Mouse (Mus musculus) midbrain, embryonic 14.5 days (tissue): ENCODE measurements around the gene Pde4c. TPM values are rescaled to one million over a fixed set of nuclear protein-coding genes. Genes with fewer than 3 reads are reported as not detected.

Experiments used
- ATAC-seq: fragments of 200-750 bp; cut with Nextera tagmentation; 2 replicates; pipeline ENCODE4 v1.8.0; 2017; ENCODE audit warnings: moderate number of reproducible peaks, moderate library complexity; ENCODE audit not compliant: low FRiP score, low TSS enrichment
- DNase-seq: peaks from one replicate; pipeline ENCODE4 v3.0.0-alpha.2; 2015
- H3K27ac ChIP-seq: fragments of 300-500 bp; sonication (generic); replicated peaks from 2 replicates; pipeline ENCODE4 v1.5.1; 2014; ENCODE audit warnings: mild to moderate bottlenecking, low read depth, low read length, moderate library complexity
- H3K27me3 ChIP-seq: fragments of 300-500 bp; sonication (generic); 2 replicates; pipeline ENCODE4 v1.6.1; 2014; ENCODE audit warnings: low read length, control low read depth, mixed read lengths; ENCODE audit not compliant: control insufficient read depth, insufficient read depth
- H3K36me3 ChIP-seq: fragments of 300-500 bp; sonication (generic); 2 replicates; pipeline ENCODE4 v1.6.1; 2014; ENCODE audit warnings: low read length, control low read depth; ENCODE audit not compliant: control insufficient read depth, insufficient read depth
- H3K4me1 ChIP-seq: fragments of 300-500 bp; sonication (generic); 2 replicates; pipeline ENCODE4 v1.6.1; 2014; ENCODE audit warnings: mild to moderate bottlenecking, antibody characterized with exemption, low read length, control low read depth; ENCODE audit not compliant: control insufficient read depth, insufficient read depth
- H3K4me2 ChIP-seq: fragments of 300-500 bp; sonication (generic); 2 replicates; pipeline ENCODE4 v1.6.1; 2014; ENCODE audit warnings: mild to moderate bottlenecking, low read length, moderate library complexity
- H3K4me3 ChIP-seq: fragments of 300-500 bp; sonication (generic); replicated peaks from 2 replicates; pipeline ENCODE4 v1.5.1; 2014; ENCODE audit warnings: low read depth, low read length
- H3K9ac ChIP-seq: fragments of 300-500 bp; sonication (generic); replicated peaks from 2 replicates; pipeline ENCODE4 v1.6.1; 2014; ENCODE audit warnings: mild to moderate bottlenecking, low read length, moderate library complexity
- H3K9me3 ChIP-seq: fragments of 300-500 bp; sonication (generic); 2 replicates; pipeline ENCODE4 v1.6.1; 2016; ENCODE audit warnings: low read length, control low read depth, mixed read lengths; ENCODE audit not compliant: control insufficient read depth
- WGBS: fragments of 180-500 bp; shearing (Covaris S2); extraction: QIAGEN DNeasy Blood & Tissue Kit; methylation state at CpG from one replicate; pipeline ENCODE4 v1.1.7; 2014; 5-methylcytosine and 5-hydroxymethylcytosine counted together
- polyA plus RNA-seq: library from polyadenylated mRNA; unstranded; fragments of >200 nt; fragmentation: Nextera tagmentation; extraction: Ambion mirVana; gene quantifications from 2 replicates; pipeline ENCODE4 v1.2.1, GENCODE M21; 2014

Pde4c gene
- 0.24 TPM in 1 of 2 replicates, not detected in the other for polyA plus RNA-seq

DNA sequence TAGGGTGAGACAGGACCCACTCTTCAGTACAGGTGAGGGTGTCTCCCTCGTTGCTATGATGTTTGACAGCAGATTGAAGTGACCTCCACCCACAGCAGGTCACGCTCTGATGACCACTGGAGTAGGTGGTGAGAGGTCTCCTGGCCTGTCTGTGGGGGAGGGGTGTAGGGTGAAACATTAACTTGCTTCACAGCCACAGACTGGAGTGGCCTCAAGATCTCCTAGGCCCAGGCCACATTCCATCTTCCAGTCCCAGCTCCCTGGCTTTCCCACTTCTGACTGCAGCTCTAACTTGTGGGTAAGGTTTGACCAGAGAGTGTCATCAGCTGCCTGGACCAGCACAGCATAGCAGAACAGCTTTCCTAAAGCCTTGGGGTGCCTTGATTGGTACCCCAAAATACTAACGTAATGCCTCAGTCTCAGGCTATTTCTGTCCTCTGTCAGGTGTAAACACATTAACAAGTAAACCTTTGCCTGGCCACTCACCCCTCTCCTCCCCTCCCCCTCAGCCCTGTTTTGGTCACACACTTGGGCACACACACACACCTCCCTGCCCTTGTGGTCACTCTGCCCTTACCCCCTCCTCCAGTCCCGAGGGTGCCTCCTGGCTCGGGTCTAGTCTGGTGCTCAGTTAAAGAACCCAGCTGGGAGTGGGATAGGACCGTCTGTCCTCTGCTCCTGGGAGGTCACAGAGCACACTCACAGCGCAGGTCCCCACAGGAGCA lies at the start of gene Pde4c:
TSS of gene Pde4c (plus strand) at position 235 of the 725 bp plus-strand sequence.
- WGBS, result 66% methylated on average over 7 of the region's 7 CpGs
- DNase-seq (no peak), ATAC-seq (no peak)
- H3K4me1 ChIP-seq, result no peaks in the 10 kb centered on the region
- no peak within 1 kb of the TSS for H3K27ac ChIP-seq
- H3K9ac ChIP-seq, result no peak within 1 kb of the TSS
- H3K4me2 ChIP-seq, result no peak within 1 kb of the TSS
- no peak within 1 kb of the TSS for H3K4me3 ChIP-seq
- no peaks in the 10 kb centered on the region for H3K9me3 ChIP-seq
- H3K36me3 ChIP-seq, result no peaks in the 10 kb centered on the region
- H3K27me3 ChIP-seq, result 0 out of 2 replicates have a peak, but pooled peaks cover 5% of the 10 kb centered on the region

DNA sequence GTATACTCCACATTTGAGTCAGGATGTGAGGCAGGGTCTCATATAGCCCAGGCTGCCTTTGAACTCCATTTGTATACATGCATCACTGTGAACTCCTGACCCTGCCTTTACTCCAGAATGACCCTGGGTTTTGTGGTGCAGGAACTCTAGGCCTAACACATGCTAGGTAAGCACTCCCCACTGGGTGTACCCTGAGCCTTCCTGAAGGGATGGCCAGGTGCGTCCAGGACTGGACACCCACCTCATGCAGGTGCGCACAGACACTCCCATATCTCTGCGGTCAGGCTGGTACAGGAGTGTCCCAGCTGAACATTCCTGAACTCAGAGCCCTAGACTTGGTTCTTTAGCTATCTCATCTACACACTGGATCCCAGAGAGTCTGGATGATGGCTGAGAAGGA lies 49.4 kb upstream of the Pde4c start:
- DNase-seq (no peak), ATAC-seq (no peak)
- 92% methylated on average over 3 of the region's 3 CpGs for WGBS
- H3K4me3 ChIP-seq, result peak overlapping the region; percentile 63
- no peaks in the 10 kb centered on the region for H3K27me3 ChIP-seq
- peaks cover 12% of the 10 kb centered on the region for H3K4me1 ChIP-seq
- H3K4me2 ChIP-seq, result peak overlapping the region; percentile 90
- H3K9ac ChIP-seq, result peak overlapping the region; percentile 68
- no peaks in the 10 kb centered on the region for H3K9me3 ChIP-seq
- peaks cover 18% of the 10 kb centered on the region for H3K36me3 ChIP-seq
- H3K27ac ChIP-seq, result peak overlapping the region; percentile 97

DNA sequence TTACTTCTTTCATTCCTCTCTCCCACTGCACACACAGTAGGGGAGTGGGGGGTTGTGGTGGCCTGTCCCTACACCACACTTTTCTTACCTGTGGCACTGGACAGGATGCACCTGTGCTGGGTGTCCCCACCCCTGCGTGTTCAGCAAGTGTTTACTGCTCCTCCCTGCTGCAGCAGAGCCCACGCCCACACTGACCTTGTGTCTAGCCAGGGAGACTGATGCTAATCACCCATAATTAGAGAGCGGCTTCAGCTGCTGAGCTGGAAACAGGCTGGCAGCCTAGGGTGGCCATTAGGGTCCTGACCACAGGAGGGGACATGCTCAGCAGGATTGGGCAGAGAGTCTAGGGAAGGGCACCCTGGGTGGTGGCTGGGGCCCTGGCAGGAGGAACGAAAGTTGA lies 48.8 kb upstream of the Pde4c start:
- Histone ChIP-seq H3K9ac (no peak overlapping the region), H3K4me2 (peak overlapping the region; percentile 90; the same call in 1 of the 2 replicates), H3K27me3 (no peaks in the 10 kb centered on the region), H3K27ac (0 out of 2 replicates have a peak overlapping the region, but pooled peaks have one; percentile 27), H3K4me1 (peaks cover 12% of the 10 kb centered on the region), H3K9me3 (no peaks in the 10 kb centered on the region), H3K4me3 (no peak overlapping the region), H3K36me3 (peaks cover 23% of the 10 kb centered on the region)
- 92% methylated on average over 4 of the region's 4 CpGs for WGBS
- ATAC-seq, result no peak
- no peak for DNase-seq

DNA sequence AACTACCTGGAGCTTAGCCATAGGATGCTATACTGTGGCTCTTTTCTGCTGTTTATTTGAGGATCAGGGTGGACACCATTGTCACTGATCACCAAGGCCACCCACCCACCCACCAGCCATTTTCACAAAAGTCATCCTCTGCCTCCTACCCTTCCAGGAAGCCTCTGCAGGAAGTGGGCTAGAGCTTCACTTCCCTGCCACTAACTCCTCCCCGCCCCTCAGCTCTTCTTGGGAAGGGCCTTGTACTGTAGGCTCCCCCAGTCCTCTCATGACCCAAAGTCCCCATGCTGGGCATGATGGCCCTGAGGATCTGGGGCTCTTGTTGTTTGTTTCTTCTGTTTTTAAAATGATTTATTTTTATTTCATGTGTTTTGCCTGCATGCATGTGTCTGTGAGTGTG lies 48.2 kb upstream of the Pde4c start:
- Histone ChIP-seq H3K9ac (no peak overlapping the region), H3K27ac (no peak overlapping the region), H3K36me3 (peaks cover 23% of the 10 kb centered on the region), H3K27me3 (no peaks in the 10 kb centered on the region), H3K4me2 (no peak overlapping the region), H3K9me3 (no peaks in the 10 kb centered on the region), H3K4me3 (no peak overlapping the region), H3K4me1 (peaks cover 12% of the 10 kb centered on the region)
- ATAC-seq (no peak), DNase-seq (no peak)
- 100% methylated on average over 1 of the region's 1 CpGs for WGBS

DNA sequence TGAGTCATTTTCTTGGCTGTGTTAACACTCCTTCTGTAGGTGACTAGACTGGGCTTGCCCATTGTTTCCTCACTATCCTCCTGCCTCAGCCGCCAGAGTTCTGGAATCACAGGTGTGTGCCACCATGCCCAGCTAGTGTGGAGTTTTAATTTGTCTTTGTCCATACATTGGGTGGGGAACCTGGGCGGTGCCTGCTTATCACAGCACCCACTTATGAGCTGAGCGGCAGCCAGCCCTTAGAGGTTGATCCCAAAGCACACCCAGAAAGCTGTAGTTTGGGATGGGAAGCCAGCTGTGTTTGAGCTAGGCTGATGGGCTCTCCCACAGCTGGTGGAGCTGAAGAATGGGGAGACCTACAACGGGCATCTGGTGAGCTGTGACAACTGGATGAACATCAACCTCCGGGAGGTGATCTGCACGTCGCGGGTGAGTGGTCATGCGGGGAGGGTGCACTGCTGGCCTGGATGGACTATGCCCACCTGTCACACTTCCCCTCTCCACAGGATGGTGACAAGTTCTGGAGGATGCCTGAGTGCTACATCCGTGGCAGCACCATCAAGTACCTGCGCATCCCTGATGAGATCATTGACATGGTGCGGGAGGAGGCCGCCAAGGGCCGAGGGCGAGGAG lies 46.0 kb upstream of the Pde4c start:
- Histone ChIP-seq H3K4me2 (no peak overlapping the region), H3K36me3 (peaks cover 23% of the 10 kb centered on the region), H3K4me3 (no peak overlapping the region), H3K9ac (no peak overlapping the region), H3K4me1 (peaks cover 12% of the 10 kb centered on the region), H3K9me3 (no peaks in the 10 kb centered on the region), H3K27ac (no peak overlapping the region), H3K27me3 (no peaks in the 10 kb centered on the region)
- 94% methylated on average over 15 of the region's 15 CpGs for WGBS
- DNase-seq (no peak), ATAC-seq (no peak)

DNA sequence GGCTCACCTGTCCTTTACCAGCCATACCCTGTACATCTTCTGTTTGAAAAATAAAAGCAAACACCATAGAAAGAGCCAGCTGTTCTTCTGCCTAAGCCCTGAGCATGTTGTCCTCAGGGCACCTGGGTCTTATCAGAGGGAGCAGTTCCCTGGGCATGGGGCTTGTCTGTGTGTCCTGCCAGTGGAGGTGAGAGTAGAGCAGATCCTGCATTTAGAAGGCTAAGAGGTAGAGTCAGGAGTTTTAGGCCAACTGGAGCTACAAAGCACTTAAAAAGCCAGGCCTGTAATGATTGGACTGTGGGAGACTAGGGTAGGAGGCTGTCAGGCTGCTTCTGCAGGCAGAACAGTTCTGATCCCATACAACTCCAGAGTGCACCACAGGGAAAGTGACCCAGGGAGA lies 44.8 kb upstream of the Pde4c start:
- Histone ChIP-seq H3K27ac (no peak overlapping the region), H3K27me3 (no peaks in the 10 kb centered on the region), H3K4me3 (no peak overlapping the region), H3K9ac (no peak overlapping the region), H3K9me3 (no peaks in the 10 kb centered on the region), H3K4me2 (no peak overlapping the region), H3K36me3 (peaks cover 23% of the 10 kb centered on the region), H3K4me1 (peaks cover 12% of the 10 kb centered on the region)
- DNase-seq, result no peak
- no peak for ATAC-seq

DNA sequence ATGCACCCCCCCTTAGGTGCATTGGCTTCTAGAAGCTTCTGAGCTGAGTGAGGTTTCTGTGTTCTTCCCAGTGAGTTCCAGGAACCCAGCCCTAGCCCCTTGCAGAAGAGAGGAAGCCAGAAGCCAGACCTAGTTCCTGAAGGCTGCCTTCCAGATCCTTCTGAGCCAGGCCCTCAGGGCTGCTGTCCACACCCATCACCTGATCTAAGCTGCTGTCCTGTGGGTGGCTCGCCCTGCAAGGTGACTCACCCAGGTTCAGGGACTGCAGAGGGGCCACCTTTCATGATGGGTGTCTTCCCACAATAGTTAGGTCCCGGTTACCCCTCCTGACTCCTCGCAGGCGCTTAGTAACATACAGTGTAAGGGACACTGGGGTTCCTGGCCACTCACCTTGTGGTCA lies 44.1 kb upstream of the Pde4c start:
- DNase-seq, result no peak
- no peak overlapping the region for H3K4me2 ChIP-seq
- peaks cover 23% of the 10 kb centered on the region for H3K36me3 ChIP-seq
- H3K9ac ChIP-seq, result no peak overlapping the region
- WGBS, result 89% methylated on average over 4 of the region's 4 CpGs
- no peaks in the 10 kb centered on the region for H3K9me3 ChIP-seq
- H3K27ac ChIP-seq, result no peak overlapping the region
- ATAC-seq, result no peak
- H3K4me3 ChIP-seq, result no peak overlapping the region
- H3K4me1 ChIP-seq, result peaks cover 8% of the 10 kb centered on the region
- H3K27me3 ChIP-seq, result no peaks in the 10 kb centered on the region

DNA sequence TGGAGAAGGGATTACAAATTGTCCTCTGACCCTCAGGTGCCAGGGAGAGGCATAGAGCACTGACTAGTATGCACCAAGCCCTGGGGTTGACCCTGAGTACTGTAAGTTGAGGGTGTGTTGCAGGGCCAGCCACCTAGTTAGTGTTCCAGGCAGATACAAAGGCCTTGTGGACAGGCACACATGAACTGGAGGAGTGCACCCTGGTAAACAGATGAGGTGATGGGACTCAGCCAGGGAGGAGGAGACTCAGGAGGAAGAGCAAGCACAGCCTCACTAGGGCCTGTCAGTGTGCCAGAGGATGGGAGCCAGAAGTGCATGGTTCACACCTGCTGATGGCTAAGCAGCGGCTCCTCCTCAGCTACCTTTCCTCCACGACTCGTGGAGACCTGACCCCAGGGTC lies 43.5 kb upstream of the Pde4c start:
- 89% methylated on average over 3 of the region's 3 CpGs for WGBS
- 0 out of 2 replicates have a peak, but pooled peaks cover 4% of the 10 kb centered on the region for H3K4me1 ChIP-seq
- DNase-seq, result no peak
- H3K9me3 ChIP-seq, result no peaks in the 10 kb centered on the region
- no peak for ATAC-seq
- H3K4me2 ChIP-seq, result no peak overlapping the region
- H3K27me3 ChIP-seq, result no peaks in the 10 kb centered on the region
- no peak overlapping the region for H3K4me3 ChIP-seq
- no peak overlapping the region for H3K9ac ChIP-seq
- peaks cover 23% of the 10 kb centered on the region for H3K36me3 ChIP-seq
- H3K27ac ChIP-seq, result no peak overlapping the region

DNA sequence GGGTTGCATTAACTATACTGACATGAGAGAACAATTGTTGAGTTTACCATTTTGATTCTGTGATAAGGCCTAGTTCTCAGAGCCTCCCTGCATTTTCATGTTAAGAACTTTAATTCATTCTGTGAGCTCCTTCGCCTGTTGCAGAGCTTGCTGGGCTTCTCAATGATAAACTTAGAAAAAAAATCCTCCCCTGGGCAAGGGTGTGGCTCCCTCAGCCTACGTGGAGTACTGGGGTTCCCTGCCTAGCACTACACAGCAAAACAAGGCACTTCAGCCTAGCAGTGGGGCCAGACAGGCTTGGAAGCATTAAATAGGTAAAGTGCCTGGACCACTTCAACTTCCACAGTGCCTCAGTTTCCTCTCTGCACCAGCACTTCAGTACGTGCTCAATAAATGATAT lies 42.1 kb upstream of the Pde4c start:
- no peaks in the 10 kb centered on the region for H3K27me3 ChIP-seq
- H3K4me3 ChIP-seq, result no peak overlapping the region
- H3K27ac ChIP-seq, result no peak overlapping the region
- no peak for DNase-seq
- WGBS, result 81% methylated on average over 3 of the region's 3 CpGs
- 0 out of 2 replicates have a peak, but pooled peaks cover 4% of the 10 kb centered on the region for H3K4me1 ChIP-seq
- no peak for ATAC-seq
- H3K36me3 ChIP-seq, result peaks cover 23% of the 10 kb centered on the region
- no peaks in the 10 kb centered on the region for H3K9me3 ChIP-seq
- H3K9ac ChIP-seq, result no peak overlapping the region
- no peak overlapping the region for H3K4me2 ChIP-seq
